Mouse (Mus musculus): Measurements from ENCODE around the gene Blvrb. TPM values are rescaled to one million over a fixed set of nuclear protein-coding genes. Genes with fewer than 3 reads are reported as not detected.

Blvrb gene
- polyA plus RNA-seq, 1 experiment from 2014 or later: 15.1 TPM

GRCm38 (mm10) chr7:27419101-27419500 lies 28.7 kb upstream of the Blvrb start:
- no peak overlapping the region for H3K4me2 ChIP-seq (ENCODE audit: low read length)
- no peak overlapping the region for H3K4me3 ChIP-seq (ENCODE audit: low read depth, low read length)
- H3K27me3 ChIP-seq (ENCODE audit: control insufficient read depth, insufficient read depth, low read depth, low read length): no peaks in the 10 kb centered on the region
- H3K36me3 ChIP-seq (ENCODE audit: control insufficient read depth, insufficient read depth, low read length): peaks cover 26% of the 10 kb centered on the region
- 83% methylated on average over 3 of the region's 3 CpGs for WGBS
- no peak overlapping the region for H3K9ac ChIP-seq (ENCODE audit: low read depth, low read length)
- H3K27ac ChIP-seq (ENCODE audit: low read length): no peak overlapping the region
- H3K9me3 ChIP-seq (replicated peaks; ENCODE audit: control insufficient read depth, low read length, poor library complexity, severe bottlenecking): no peaks in the 10 kb centered on the region
- H3K4me1 ChIP-seq (ENCODE audit: control insufficient read depth, insufficient read depth, low read length): no peaks in the 10 kb centered on the region
- ATAC-seq: no peak

- Histone ChIP-seq H3K27ac (ENCODE audit: low read length) (no peak overlapping the region), H3K4me3 (ENCODE audit: low read depth, low read length) (no peak overlapping the region), H3K9ac (ENCODE audit: low read depth, low read length) (no peak overlapping the region), H3K36me3 (ENCODE audit: control insufficient read depth, insufficient read depth, low read length) (peaks cover 30% of the 10 kb centered on the region), H3K4me1 (ENCODE audit: control insufficient read depth, insufficient read depth, low read length) (no peaks in the 10 kb centered on the region), H3K9me3 (replicated peaks; ENCODE audit: control insufficient read depth, low read length, poor library complexity, severe bottlenecking) (no peaks in the 10 kb centered on the region), H3K27me3 (ENCODE audit: control insufficient read depth, insufficient read depth, low read depth, low read length) (no peaks in the 10 kb centered on the region), H3K4me2 (ENCODE audit: low read length) (no peak overlapping the region)
- no peak for ATAC-seq
- WGBS: 87% methylated on average over 12 of the region's 12 CpGs
Observed at GRCm38 (mm10) chr7:27423556-27424326, 24.0 kb upstream of the Blvrb start.

GRCm38 (mm10) chr7:27427387-27427786 lies 20.4 kb upstream of the Blvrb start:
- Histone ChIP-seq H3K9ac (ENCODE audit: low read depth, low read length) (no peak overlapping the region), H3K4me2 (ENCODE audit: low read length) (no peak overlapping the region), H3K27me3 (ENCODE audit: control insufficient read depth, insufficient read depth, low read depth, low read length) (no peaks in the 10 kb centered on the region), H3K36me3 (ENCODE audit: control insufficient read depth, insufficient read depth, low read length) (peaks cover 29% of the 10 kb centered on the region), H3K4me3 (ENCODE audit: low read depth, low read length) (no peak overlapping the region), H3K27ac (ENCODE audit: low read length) (no peak overlapping the region), H3K4me1 (ENCODE audit: control insufficient read depth, insufficient read depth, low read length) (no peaks in the 10 kb centered on the region), H3K9me3 (replicated peaks; ENCODE audit: control insufficient read depth, low read length, poor library complexity, severe bottlenecking) (peaks cover 4% of the 10 kb centered on the region)
- ATAC-seq: no peak
- WGBS: 90% methylated on average over 1 of the region's 1 CpGs

GRCm38 (mm10) chr7:27428002-27428401 lies 19.8 kb upstream of the Blvrb start:
- peaks cover 4% of the 10 kb centered on the region for H3K9me3 ChIP-seq (replicated peaks; ENCODE audit: control insufficient read depth, low read length, poor library complexity, severe bottlenecking)
- H3K27me3 ChIP-seq (ENCODE audit: control insufficient read depth, insufficient read depth, low read depth, low read length): no peaks in the 10 kb centered on the region
- no peak for ATAC-seq
- H3K4me3 ChIP-seq (ENCODE audit: low read depth, low read length): no peak overlapping the region
- peaks cover 26% of the 10 kb centered on the region for H3K36me3 ChIP-seq (ENCODE audit: control insufficient read depth, insufficient read depth, low read length)
- 87% methylated on average over 11 of the region's 11 CpGs for WGBS
- no peak overlapping the region for H3K27ac ChIP-seq (ENCODE audit: low read length)
- H3K9ac ChIP-seq (ENCODE audit: low read depth, low read length): no peak overlapping the region
- no peak overlapping the region for H3K4me2 ChIP-seq (ENCODE audit: low read length)
- H3K4me1 ChIP-seq (ENCODE audit: control insufficient read depth, insufficient read depth, low read length): no peaks in the 10 kb centered on the region

- Histone ChIP-seq H3K36me3 (ENCODE audit: control insufficient read depth, insufficient read depth, low read length) (peaks cover 22% of the 10 kb centered on the region), H3K27ac (ENCODE audit: low read length) (no peak overlapping the region), H3K4me2 (ENCODE audit: low read length) (no peak overlapping the region), H3K4me1 (ENCODE audit: control insufficient read depth, insufficient read depth, low read length) (no peaks in the 10 kb centered on the region), H3K9me3 (replicated peaks; ENCODE audit: control insufficient read depth, low read length, poor library complexity, severe bottlenecking) (peaks cover 4% of the 10 kb centered on the region), H3K4me3 (ENCODE audit: low read depth, low read length) (no peak overlapping the region), H3K9ac (ENCODE audit: low read depth, low read length) (no peak overlapping the region), H3K27me3 (ENCODE audit: control insufficient read depth, insufficient read depth, low read depth, low read length) (peaks cover 3% of the 10 kb centered on the region; the same call in 1 of the 2 replicates)
- 57% methylated on average over 2 of the region's 2 CpGs for WGBS
- ATAC-seq: no peak
Observed at GRCm38 (mm10) chr7:27429135-27429534, 18.6 kb upstream of the Blvrb start.

GRCm38 (mm10) chr7:27433349-27433748 lies 14.4 kb upstream of the Blvrb start:
- ATAC-seq: no peak; the same call in 1 of the 2 replicates
- Histone ChIP-seq H3K4me3 (ENCODE audit: low read depth, low read length) (no peak overlapping the region), H3K36me3 (ENCODE audit: control insufficient read depth, insufficient read depth, low read length) (peaks cover 12% of the 10 kb centered on the region), H3K4me2 (ENCODE audit: low read length) (no peak overlapping the region), H3K27ac (ENCODE audit: low read length) (no peak overlapping the region), H3K9me3 (replicated peaks; ENCODE audit: control insufficient read depth, low read length, poor library complexity, severe bottlenecking) (peaks cover 4% of the 10 kb centered on the region), H3K27me3 (ENCODE audit: control insufficient read depth, insufficient read depth, low read depth, low read length) (peaks cover 9% of the 10 kb centered on the region), H3K9ac (ENCODE audit: low read depth, low read length) (no peak overlapping the region), H3K4me1 (ENCODE audit: control insufficient read depth, insufficient read depth, low read length) (no peaks in the 10 kb centered on the region)
- 35% methylated on average over 10 of the region's 10 CpGs for WGBS

GRCm38 (mm10) chr7:27433794-27434193 lies 14.0 kb upstream of the Blvrb start:
- no peak overlapping the region for H3K9ac ChIP-seq (ENCODE audit: low read depth, low read length)
- WGBS: 22% methylated on average over 10 of the region's 10 CpGs
- H3K27me3 ChIP-seq (ENCODE audit: control insufficient read depth, insufficient read depth, low read depth, low read length): peaks cover 9% of the 10 kb centered on the region
- peaks cover 12% of the 10 kb centered on the region for H3K36me3 ChIP-seq (ENCODE audit: control insufficient read depth, insufficient read depth, low read length)
- H3K27ac ChIP-seq (ENCODE audit: low read length): no peak overlapping the region
- no peak overlapping the region for H3K4me3 ChIP-seq (ENCODE audit: low read depth, low read length)
- H3K4me2 ChIP-seq (ENCODE audit: low read length): no peak overlapping the region
- H3K9me3 ChIP-seq (replicated peaks; ENCODE audit: control insufficient read depth, low read length, poor library complexity, severe bottlenecking): peaks cover 4% of the 10 kb centered on the region
- ATAC-seq: no peak
- no peaks in the 10 kb centered on the region for H3K4me1 ChIP-seq (ENCODE audit: control insufficient read depth, insufficient read depth, low read length)

GRCm38 (mm10) chr7:27437544-27437943 lies 10.2 kb upstream of the Blvrb start:
- no peaks in the 10 kb centered on the region for H3K9me3 ChIP-seq (replicated peaks; ENCODE audit: control insufficient read depth, low read length, poor library complexity, severe bottlenecking)
- peaks cover 30% of the 10 kb centered on the region for H3K36me3 ChIP-seq (ENCODE audit: control insufficient read depth, insufficient read depth, low read length)
- H3K4me1 ChIP-seq (ENCODE audit: control insufficient read depth, insufficient read depth, low read length): no peaks in the 10 kb centered on the region
- peaks cover 9% of the 10 kb centered on the region for H3K27me3 ChIP-seq (ENCODE audit: control insufficient read depth, insufficient read depth, low read depth, low read length)
- no peak overlapping the region for H3K9ac ChIP-seq (ENCODE audit: low read depth, low read length)
- no peak overlapping the region for H3K27ac ChIP-seq (ENCODE audit: low read length)
- no peak overlapping the region for H3K4me2 ChIP-seq (ENCODE audit: low read length)
- WGBS: 60% methylated on average over 5 of the region's 5 CpGs
- no peak for ATAC-seq
- no peak overlapping the region for H3K4me3 ChIP-seq (ENCODE audit: low read depth, low read length)

- H3K9ac ChIP-seq (ENCODE audit: low read depth, low read length): no peak overlapping the region
- no peak overlapping the region for H3K4me2 ChIP-seq (ENCODE audit: low read length)
- no peaks in the 10 kb centered on the region for H3K9me3 ChIP-seq (replicated peaks; ENCODE audit: control insufficient read depth, low read length, poor library complexity, severe bottlenecking)
- H3K27ac ChIP-seq (ENCODE audit: low read length): no peak overlapping the region
- no peaks in the 10 kb centered on the region for H3K4me1 ChIP-seq (ENCODE audit: control insufficient read depth, insufficient read depth, low read length)
- ATAC-seq: no peak
- peaks cover 26% of the 10 kb centered on the region for H3K36me3 ChIP-seq (ENCODE audit: control insufficient read depth, insufficient read depth, low read length)
- H3K4me3 ChIP-seq (ENCODE audit: low read depth, low read length): no peak overlapping the region
- 77% methylated on average over 4 of the region's 4 CpGs for WGBS
- H3K27me3 ChIP-seq (ENCODE audit: control insufficient read depth, insufficient read depth, low read depth, low read length): no peaks in the 10 kb centered on the region
Observed at GRCm38 (mm10) chr7:27440014-27440413, 7.8 kb upstream of the Blvrb start.

Measured in midbrain, embryonic 16.5 days (tissue).